Mouse (Mus musculus): Measurements from ENCODE around the gene Ddx42. TPM values are rescaled to one million over a fixed set of nuclear protein-coding genes. Genes with fewer than 3 reads are reported as not detected.
A peak's percentile ranks its signal among the peaks of the same experiment; 100 is the strongest.
"Not testable (repeated sequence)": the region's sequence is repeated elsewhere in the genome, so short reads cannot be mapped to it uniquely, and the experiment has no call there.

Gene Ddx42
- 58.3 and 67.8 TPM in 2 replicates for polyA plus RNA-seq (2015; fragmentation: Nextera tagmentation; extraction: Ambion mirVana)

- peak; percentile 96 for DNase-seq (ENCODE audit: low spot score)
These were observed at the start of gene Ddx42 for GRCm38 (mm10) chr11:106216730-106217490. Gene Ddx42, plus strand, starts transcription at chr11:106216926.

DNA sequence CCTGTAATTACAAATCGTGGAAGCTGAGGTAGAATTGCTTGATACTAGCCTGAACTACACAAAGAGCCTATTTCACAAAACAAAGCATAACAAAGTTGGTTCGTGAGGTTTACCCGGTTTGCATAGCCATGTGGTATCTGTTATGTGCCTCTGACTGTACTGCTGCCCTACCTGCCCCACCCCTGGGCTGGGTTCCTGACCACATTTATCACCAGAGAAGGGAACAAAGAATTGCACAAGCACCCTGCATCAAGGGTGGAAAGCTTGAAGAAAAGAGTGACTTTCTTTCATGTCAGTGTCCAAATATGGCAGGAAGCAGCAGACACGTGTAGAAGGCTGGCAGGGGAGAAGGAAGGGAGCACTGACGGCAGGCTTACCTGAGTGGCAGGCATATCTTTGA lies 49.3 kb upstream of the Ddx42 start:
- peak; percentile 70 for DNase-seq (ENCODE audit: low spot score)

DNA sequence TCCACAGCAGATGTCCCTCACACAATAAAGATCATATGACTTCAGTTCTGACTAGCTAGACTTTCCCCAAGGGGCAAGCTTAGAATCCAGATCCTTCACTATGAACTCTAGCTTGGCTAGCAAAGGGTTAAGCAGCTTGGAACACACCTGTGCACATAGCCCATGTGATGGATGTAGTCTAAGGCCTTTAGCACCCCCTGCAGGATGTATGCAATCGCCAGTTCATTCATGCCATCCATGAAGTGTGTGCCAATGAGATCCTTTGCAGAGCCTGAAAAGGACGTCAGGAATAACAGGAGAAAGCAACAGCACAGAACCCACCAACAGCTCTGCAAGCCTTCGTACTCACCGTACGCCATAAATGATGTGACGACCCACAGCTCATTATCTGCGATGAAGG lies 45.9 kb upstream of the Ddx42 start:
- peak; percentile 85 for DNase-seq (ENCODE audit: low spot score)

DNA sequence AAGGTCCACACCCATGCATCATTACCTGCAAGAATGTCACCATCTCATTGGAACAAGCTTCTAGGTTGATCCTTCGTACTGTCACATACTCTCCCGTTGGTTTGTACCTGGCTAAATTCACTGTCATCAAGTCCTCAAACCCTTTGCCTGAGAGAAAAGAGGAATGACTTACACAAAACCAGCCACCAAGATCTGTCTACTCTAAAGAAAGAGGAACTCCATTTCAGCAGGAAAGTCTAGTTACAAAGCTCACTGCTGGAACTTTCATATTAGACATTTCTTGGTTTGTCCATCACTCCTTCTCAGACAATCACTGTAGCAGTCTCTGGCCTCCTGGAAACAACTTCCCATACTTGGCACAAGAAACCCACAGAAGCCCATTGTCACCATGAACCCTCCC lies 43.5 kb upstream of the Ddx42 start:
- no peak for DNase-seq (ENCODE audit: low spot score)

DNA sequence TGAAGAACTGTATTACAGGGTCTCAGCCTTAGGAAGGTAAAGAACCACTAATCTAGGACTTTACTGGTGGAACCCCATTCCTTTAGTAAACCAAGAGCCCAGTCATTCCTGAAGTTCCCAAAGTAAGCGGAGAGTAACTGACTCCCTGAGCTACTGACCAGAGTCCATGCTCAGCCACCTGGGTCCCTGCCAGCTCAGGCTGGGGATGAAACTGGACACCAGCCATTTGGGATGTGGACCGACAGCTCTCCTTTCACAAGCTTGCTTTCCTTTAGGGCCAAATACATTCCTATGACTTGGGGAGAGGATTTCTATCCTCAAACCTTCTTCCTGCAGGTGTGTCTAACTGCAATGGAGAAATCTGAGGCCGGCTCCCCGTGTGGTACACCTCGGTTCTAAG lies 42.4 kb upstream of the Ddx42 start:
- no peak for DNase-seq (ENCODE audit: low spot score)

- DNase-seq (ENCODE audit: low spot score) = no peak
These were observed 41.6 kb upstream of the Ddx42 start for GRCm38 (mm10) chr11:106175081-106175480.

- no peak for DNase-seq (ENCODE audit: low spot score)
These were observed 40.4 kb upstream of the Ddx42 start for GRCm38 (mm10) chr11:106176372-106176771.

DNA sequence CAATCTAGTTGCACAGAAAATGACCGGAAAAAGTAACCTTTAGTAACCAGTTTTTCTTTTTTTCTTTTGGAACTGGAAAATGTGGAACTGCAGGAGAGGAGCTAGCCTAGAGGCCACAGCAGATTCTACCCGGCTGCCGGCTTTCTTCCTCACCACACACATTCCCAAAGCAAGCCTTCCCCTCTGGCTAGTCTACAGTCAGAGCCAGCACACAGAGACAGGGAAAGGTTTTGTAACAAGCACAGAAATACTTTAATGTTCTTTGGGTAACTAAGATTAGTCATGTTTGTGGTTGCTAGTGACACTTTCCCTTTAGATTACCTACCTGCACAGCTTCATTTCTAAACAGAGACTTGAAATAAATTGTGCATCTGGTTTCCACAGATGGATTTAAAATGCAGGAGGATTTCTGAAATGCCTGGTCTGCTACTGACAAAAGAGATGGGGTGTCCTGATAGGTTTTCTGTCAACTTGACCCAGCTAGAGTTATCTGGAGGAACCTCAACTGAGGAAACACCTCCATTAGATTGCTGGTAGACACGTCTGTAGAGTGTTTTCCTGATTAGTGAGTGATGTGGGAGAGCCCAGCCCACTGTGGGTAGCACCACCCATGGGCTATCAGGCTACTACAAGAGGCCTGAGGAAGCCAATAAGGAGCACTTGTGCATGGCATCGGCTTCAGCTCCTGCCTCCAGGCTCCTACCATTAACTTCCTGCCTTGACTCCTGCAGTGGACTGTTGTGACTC lies 38.5 kb upstream of the Ddx42 start:
- no peak for DNase-seq (ENCODE audit: low spot score)

DNA sequence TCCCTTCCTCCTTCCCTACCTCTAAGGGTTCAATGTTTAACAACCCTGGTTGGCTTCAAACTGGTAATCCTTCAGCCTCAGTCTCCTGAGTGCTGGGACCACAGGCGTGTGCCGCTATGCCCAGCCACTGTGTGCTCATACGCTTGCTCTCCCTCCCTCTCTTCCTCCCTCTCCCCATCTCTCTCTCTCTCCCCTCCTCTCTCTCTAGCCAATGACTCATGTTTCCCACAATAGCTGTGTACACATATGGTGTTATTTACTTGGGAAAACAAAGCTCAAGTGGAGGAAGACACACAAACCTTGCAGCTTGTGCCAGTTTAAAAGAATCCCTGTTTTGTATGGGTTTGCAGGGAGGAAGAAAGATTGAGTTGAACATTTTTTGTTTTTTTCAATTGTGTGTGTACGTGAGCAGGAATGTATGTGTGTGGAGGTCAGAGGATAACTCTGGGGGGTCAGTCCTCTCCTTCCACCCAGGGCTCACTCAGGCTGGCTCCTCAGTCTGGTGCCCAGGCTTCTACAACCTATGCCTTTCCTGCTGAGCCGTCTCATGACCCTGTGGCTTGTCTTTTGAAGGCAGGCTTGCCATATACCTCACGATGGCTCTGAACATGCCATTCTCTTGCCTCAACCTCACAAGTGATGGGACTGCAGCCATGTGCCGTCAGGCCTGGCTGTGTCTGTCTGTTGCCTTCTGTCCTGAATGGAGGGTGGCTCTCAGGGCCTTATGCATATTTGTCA lies 36.8 kb upstream of the Ddx42 start:
- no peak for DNase-seq (ENCODE audit: low spot score)

DNA sequence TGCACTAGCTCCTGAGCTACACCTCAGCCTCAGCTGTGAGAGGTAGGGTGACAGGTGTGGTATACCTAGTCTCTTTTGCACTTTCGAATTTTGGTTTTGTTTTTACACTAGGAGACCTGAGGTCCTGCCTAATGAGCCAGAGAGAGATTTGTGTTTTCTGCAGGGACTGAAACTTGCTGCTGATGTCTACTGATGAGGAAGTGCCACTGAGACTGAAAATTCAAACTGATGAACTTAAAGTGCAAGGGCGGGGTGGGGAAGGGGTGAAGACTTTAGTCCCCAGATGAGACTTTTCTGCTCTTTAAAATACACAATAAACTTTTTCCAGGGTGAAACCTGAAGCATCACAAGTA lies 36.3 kb upstream of the Ddx42 start:
- DNase-seq (ENCODE audit: low spot score) = no peak

DNA sequence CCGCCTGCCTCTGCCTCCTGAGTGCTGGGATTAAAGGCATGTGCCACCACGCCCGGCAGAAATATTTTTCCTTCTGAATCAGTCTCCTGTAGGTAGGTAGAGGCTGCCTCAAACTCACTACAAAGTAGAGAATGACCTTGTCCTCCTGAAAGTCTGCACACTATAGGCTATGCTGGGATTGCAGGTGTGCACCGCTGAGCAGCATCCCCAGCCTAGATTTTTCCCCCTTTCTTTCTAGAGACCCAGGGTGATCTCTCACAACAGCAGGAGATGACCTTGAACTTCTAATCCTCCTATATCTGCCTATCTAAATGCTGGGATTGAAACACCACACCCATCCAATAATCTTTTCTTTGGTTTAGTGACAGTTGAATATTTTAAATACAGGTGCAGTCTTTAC lies 29.4 kb upstream of the Ddx42 start:
- no peak for DNase-seq (ENCODE audit: low spot score)

DNA sequence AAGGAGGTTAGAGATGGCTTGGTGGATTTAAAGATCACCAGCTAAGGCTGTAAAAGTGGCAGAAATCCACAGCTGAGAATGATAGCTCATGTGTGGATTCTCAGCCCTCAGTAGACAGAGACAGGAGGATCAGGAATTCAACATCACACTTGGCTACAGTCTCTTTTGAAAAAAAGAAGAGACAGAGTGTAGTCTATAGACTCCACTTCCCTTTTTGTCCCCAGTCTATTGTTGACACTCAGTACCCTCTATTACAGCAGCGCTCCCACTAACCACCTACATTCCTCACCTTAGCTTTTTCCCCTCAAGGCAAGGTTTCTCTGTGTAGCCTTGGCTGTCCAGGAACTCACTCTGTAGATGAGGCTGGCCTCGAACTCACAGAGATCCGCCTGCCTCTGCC lies 25.0 kb upstream of the Ddx42 start:
- no peak for DNase-seq (ENCODE audit: low spot score)

- DNase-seq (ENCODE audit: low spot score) = no peak
These were observed 24.5 kb upstream of the Ddx42 start for GRCm38 (mm10) chr11:106192241-106192640.

DNA sequence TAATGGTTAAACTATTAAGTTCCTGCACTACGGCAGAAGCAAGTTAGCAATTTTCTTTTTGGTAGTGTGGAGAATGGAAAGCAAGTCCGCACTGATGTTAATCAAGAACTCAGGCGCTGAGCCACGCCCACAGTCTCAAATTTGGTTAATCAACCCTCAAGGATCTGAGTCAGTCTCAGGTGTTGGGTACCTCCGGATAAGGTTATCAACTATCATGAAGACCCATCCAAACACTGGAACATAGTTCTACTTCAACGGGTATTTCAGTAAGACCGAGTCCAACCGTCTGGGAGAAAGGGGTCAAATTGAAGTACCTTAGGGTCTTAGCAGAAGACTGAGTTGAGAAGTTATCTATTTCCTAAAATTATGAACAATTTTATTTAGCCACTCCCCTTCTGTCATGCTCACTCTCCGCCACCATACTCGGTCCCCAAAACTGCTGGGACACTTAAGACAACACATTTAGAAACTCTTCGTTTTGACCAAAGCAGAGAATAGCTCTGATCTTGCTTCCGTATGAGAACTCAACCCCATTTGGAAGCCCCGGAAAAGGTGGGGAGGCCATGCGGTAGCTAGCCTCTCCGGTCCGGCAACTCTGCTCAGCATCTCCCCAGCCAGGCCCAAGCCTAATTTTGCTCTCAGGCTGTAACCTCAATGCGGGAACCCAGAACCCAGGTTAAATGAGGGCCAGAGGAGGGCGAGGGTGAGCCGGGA lies 23.9 kb upstream of the Ddx42 start:
- DNase-seq (ENCODE audit: low spot score) = no peak

GRCm38 (mm10) chr11:106193371-106194154 lies 23.2 kb upstream of the Ddx42 start:
- DNase-seq (ENCODE audit: low spot score) = peak; percentile 99

DNA sequence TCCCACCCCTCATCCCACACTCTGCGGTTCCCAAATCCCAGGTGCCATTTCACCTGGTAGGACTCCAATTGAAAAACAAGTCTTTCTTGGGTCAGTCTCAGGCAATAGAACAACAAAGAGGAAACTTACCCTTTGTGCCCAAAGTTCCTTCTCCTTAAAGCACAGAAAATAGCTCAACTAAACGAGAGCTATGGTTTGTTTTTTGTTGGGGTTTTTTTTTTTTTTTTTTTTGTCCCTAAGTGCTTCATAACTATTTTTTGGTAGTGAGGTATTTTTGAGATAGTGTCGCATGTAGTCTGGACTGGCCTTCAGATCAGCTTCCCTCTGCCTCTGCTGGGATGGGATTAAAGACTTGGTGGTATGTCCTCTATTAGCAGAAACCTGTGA lies 22.6 kb upstream of the Ddx42 start:
- DNase-seq (ENCODE audit: low spot score) = no peak

GRCm38 (mm10) chr11:106194891-106195290 lies 21.8 kb upstream of the Ddx42 start:
- no peak for DNase-seq (ENCODE audit: low spot score)

DNA sequence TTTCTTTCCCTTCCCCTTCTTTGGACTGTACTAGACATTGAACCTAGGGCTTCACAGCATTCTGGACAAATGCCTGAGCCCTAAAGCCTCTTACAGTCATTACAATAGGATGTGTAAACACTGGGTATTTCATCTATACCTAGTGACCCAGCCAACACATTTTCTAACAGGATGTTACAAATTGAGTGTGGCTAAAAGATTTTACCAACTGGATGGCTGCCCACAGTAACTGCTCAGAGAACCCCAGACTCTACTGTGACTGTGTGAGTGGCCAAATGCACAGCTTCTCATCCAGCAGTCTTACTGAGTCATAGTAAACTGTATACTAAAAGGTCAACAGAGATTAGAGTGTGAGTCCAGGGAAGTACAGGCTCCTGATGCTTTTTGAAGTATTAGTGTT lies 21.4 kb upstream of the Ddx42 start:
- no peak for DNase-seq (ENCODE audit: low spot score)

- DNase-seq (ENCODE audit: low spot score) = no peak
These were observed 18.4 kb upstream of the Ddx42 start for GRCm38 (mm10) chr11:106198277-106198676.

GRCm38 (mm10) chr11:106199997-106200396 lies 16.7 kb upstream of the Ddx42 start:
- not testable (repeated sequence) for DNase-seq (ENCODE audit: low spot score)

- peak; percentile 25 for DNase-seq (ENCODE audit: low spot score)
These were observed 16.0 kb upstream of the Ddx42 start for GRCm38 (mm10) chr11:106200756-106201155.
